Mouse (Mus musculus): Measurements from ENCODE around the gene Sfmbt1. TPM values are rescaled to one million over a fixed set of nuclear protein-coding genes. Genes with fewer than 3 reads are reported as not detected.

Sfmbt1 gene
- polyA plus RNA-seq, 1 experiment from 2014 or later = 16.9 TPM

- H3K9ac ChIP-seq (replicated peaks) = no peak overlapping the region
- no peak for ATAC-seq (ENCODE audit: insufficient number of reproducible peaks, insufficient read depth, low FRiP score, low TSS enrichment, low read depth)
- H3K4me2 ChIP-seq = no peak overlapping the region
- H3K27me3 ChIP-seq = no peaks in the 10 kb centered on the region
- H3K9me3 ChIP-seq = 0 out of 2 replicates have a peak, but pooled peaks cover 6% of the 10 kb centered on the region
- 84% methylated on average over 4 of the region's 4 CpGs for WGBS
- H3K36me3 ChIP-seq = no peaks in the 10 kb centered on the region
- H3K4me3 ChIP-seq (replicated peaks) = no peak overlapping the region
- H3K27ac ChIP-seq = no peak overlapping the region
- H3K4me1 ChIP-seq (replicated peaks) = 0 out of 2 replicates have a peak, but pooled peaks cover 3% of the 10 kb centered on the region
Measured at GRCm38 (mm10) chr14:30857990-30858389, 143.3 kb downstream of the Sfmbt1 start.

GRCm38 (mm10) chr14:30861421-30862125, 146.9 kb downstream of the Sfmbt1 start:
- Histone ChIP-seq H3K4me3 (replicated peaks) (no peak overlapping the region), H3K27me3 (no peaks in the 10 kb centered on the region), H3K36me3 (peaks cover 21% of the 10 kb centered on the region), H3K4me2 (no peak overlapping the region), H3K4me1 (replicated peaks) (0 out of 2 replicates have a peak, but pooled peaks cover 3% of the 10 kb centered on the region), H3K9me3 (0 out of 2 replicates have a peak, but pooled peaks cover 6% of the 10 kb centered on the region), H3K9ac (replicated peaks) (no peak overlapping the region), H3K27ac (no peak overlapping the region)
- no peak for ATAC-seq (ENCODE audit: insufficient number of reproducible peaks, insufficient read depth, low FRiP score, low TSS enrichment, low read depth)
- 77% methylated on average over 16 of the region's 16 CpGs for WGBS

GRCm38 (mm10) chr14:30862368-30862767, 147.7 kb downstream of the Sfmbt1 start:
- no peak overlapping the region for H3K27ac ChIP-seq
- no peak overlapping the region for H3K4me2 ChIP-seq
- H3K9me3 ChIP-seq = 0 out of 2 replicates have a peak, but pooled peaks cover 6% of the 10 kb centered on the region
- no peaks in the 10 kb centered on the region for H3K27me3 ChIP-seq
- H3K9ac ChIP-seq (replicated peaks) = no peak overlapping the region
- H3K4me1 ChIP-seq (replicated peaks) = 0 out of 2 replicates have a peak, but pooled peaks cover 3% of the 10 kb centered on the region
- WGBS = 90% methylated on average over 9 of the region's 9 CpGs
- H3K36me3 ChIP-seq = peaks cover 27% of the 10 kb centered on the region
- no peak overlapping the region for H3K4me3 ChIP-seq (replicated peaks)
- ATAC-seq (ENCODE audit: insufficient number of reproducible peaks, insufficient read depth, low FRiP score, low TSS enrichment, low read depth) = no peak

- Histone ChIP-seq H3K27me3 (no peaks in the 10 kb centered on the region), H3K4me3 (replicated peaks) (no peak overlapping the region), H3K4me1 (replicated peaks) (peaks cover 19% of the 10 kb centered on the region), H3K36me3 (peaks cover 40% of the 10 kb centered on the region), H3K9me3 (0 out of 2 replicates have a peak, but pooled peaks cover 2% of the 10 kb centered on the region), H3K9ac (replicated peaks) (no peak overlapping the region), H3K4me2 (no peak overlapping the region), H3K27ac (no peak overlapping the region)
- no peak for ATAC-seq (ENCODE audit: insufficient number of reproducible peaks, insufficient read depth, low FRiP score, low TSS enrichment, low read depth)
- 62% methylated on average over 3 of the region's 3 CpGs for WGBS
Measured at GRCm38 (mm10) chr14:30865311-30865710, 150.7 kb downstream of the Sfmbt1 start.

GRCm38 (mm10) chr14:30867042-30867441, 152.4 kb downstream of the Sfmbt1 start:
- peaks cover 30% of the 10 kb centered on the region for H3K4me1 ChIP-seq (replicated peaks)
- no peak overlapping the region for H3K4me2 ChIP-seq
- H3K27ac ChIP-seq = no peak overlapping the region
- H3K9me3 ChIP-seq = no peaks in the 10 kb centered on the region
- no peak for ATAC-seq (ENCODE audit: insufficient number of reproducible peaks, insufficient read depth, low FRiP score, low TSS enrichment, low read depth)
- no peak overlapping the region for H3K9ac ChIP-seq (replicated peaks)
- WGBS = 30% methylated on average over 5 of the region's 5 CpGs
- H3K36me3 ChIP-seq = peaks cover 48% of the 10 kb centered on the region
- H3K27me3 ChIP-seq = no peaks in the 10 kb centered on the region
- H3K4me3 ChIP-seq (replicated peaks) = no peak overlapping the region

- H3K9me3 ChIP-seq = no peaks in the 10 kb centered on the region
- no peak overlapping the region for H3K4me3 ChIP-seq (replicated peaks)
- H3K9ac ChIP-seq (replicated peaks) = no peak overlapping the region
- peaks cover 30% of the 10 kb centered on the region for H3K4me1 ChIP-seq (replicated peaks)
- no peak overlapping the region for H3K4me2 ChIP-seq
- H3K27me3 ChIP-seq = no peaks in the 10 kb centered on the region
- WGBS = 91% methylated on average over 10 of the region's 10 CpGs
- peaks cover 66% of the 10 kb centered on the region for H3K36me3 ChIP-seq
- H3K27ac ChIP-seq = peak overlapping the region; percentile 93; the same call in 1 of the 2 replicates
- no peak for ATAC-seq (ENCODE audit: insufficient number of reproducible peaks, insufficient read depth, low FRiP score, low TSS enrichment, low read depth)
Measured at GRCm38 (mm10) chr14:30868826-30869225, 154.2 kb downstream of the Sfmbt1 start.

- Histone ChIP-seq H3K4me2 (0 out of 2 replicates have a peak overlapping the region, but pooled peaks have one; percentile 10), H3K27me3 (no peaks in the 10 kb centered on the region), H3K4me1 (replicated peaks) (peaks cover 33% of the 10 kb centered on the region), H3K27ac (peak overlapping the region; percentile 93), H3K9ac (replicated peaks) (0 out of 2 replicates have a peak overlapping the region, but pooled peaks have one; percentile 27), H3K9me3 (no peaks in the 10 kb centered on the region), H3K4me3 (replicated peaks) (no peak overlapping the region), H3K36me3 (peaks cover 72% of the 10 kb centered on the region)
- no peak for ATAC-seq (ENCODE audit: insufficient number of reproducible peaks, insufficient read depth, low FRiP score, low TSS enrichment, low read depth)
- WGBS = 84% methylated on average over 8 of the region's 8 CpGs
Measured at GRCm38 (mm10) chr14:30869391-30869801, 154.7 kb downstream of the Sfmbt1 start.

GRCm38 (mm10) chr14:30870206-30871147, 155.8 kb downstream of the Sfmbt1 start:
- peak overlapping the region; percentile 17; the same call in 1 of the 2 replicates for H3K4me2 ChIP-seq
- ATAC-seq (ENCODE audit: insufficient number of reproducible peaks, insufficient read depth, low FRiP score, low TSS enrichment, low read depth) = peak; percentile 57; the same call in 1 of the 2 replicates
- peaks cover 69% of the 10 kb centered on the region for H3K36me3 ChIP-seq

More at GRCm38 (mm10) chr14:30870206-30871147, 155.8 kb downstream of the Sfmbt1 start:
- H3K9ac ChIP-seq (replicated peaks) = peak overlapping the region; percentile 34
- peaks cover 33% of the 10 kb centered on the region for H3K4me1 ChIP-seq (replicated peaks)
- no peak overlapping the region for H3K4me3 ChIP-seq (replicated peaks)
- peak overlapping the region; percentile 93 for H3K27ac ChIP-seq
- WGBS = 55% methylated on average over 25 of the region's 25 CpGs
- H3K27me3 ChIP-seq = no peaks in the 10 kb centered on the region
- no peaks in the 10 kb centered on the region for H3K9me3 ChIP-seq

Other genes starting within 250 kb of the Sfmbt1 start
- 38.1 and 47.2 TPM in 2 replicates for gene Dcp1a, start 235.3 kb upstream of the Sfmbt1 start, polyA plus RNA-seq (2016; fragmentation: Nextera tagmentation; extraction: Ambion mirVana)
- gene Cacna1d, start 223.4 kb upstream of the Sfmbt1 start, polyA plus RNA-seq (2016; fragmentation: Nextera tagmentation; extraction: Ambion mirVana) = 3.0 and 3.6 TPM in 2 replicates
- gene Tkt, start 166.5 kb upstream of the Sfmbt1 start, polyA plus RNA-seq (2016; fragmentation: Nextera tagmentation; extraction: Ambion mirVana) = 242 and 244 TPM in 2 replicates
- 54.1 and 56.2 TPM in 2 replicates for gene Prkcd, start 88.6 kb upstream of the Sfmbt1 start, polyA plus RNA-seq (2016; fragmentation: Nextera tagmentation; extraction: Ambion mirVana)
- gene Rft1, start 60.5 kb upstream of the Sfmbt1 start, polyA plus RNA-seq (2016; fragmentation: Nextera tagmentation; extraction: Ambion mirVana) = 20.3 and 21.7 TPM in 2 replicates
- 38.8 and 41.5 TPM in 2 replicates for gene Tmem110, start 110.7 kb downstream of the Sfmbt1 start, polyA plus RNA-seq (2016; fragmentation: Nextera tagmentation; extraction: Ambion mirVana)
- gene Mustn1, start 164.4 kb downstream of the Sfmbt1 start, polyA plus RNA-seq (2016; fragmentation: Nextera tagmentation; extraction: Ambion mirVana) = 5.9 and 6.8 TPM in 2 replicates
- gene Itih4, start 171.6 kb downstream of the Sfmbt1 start, polyA plus RNA-seq (2016; fragmentation: Nextera tagmentation; extraction: Ambion mirVana) = 0.10 TPM in 1 of 2 replicates, not detected in the other
- 0.09 TPM in 1 of 2 replicates, not detected in the other for gene Itih3, start 208.9 kb downstream of the Sfmbt1 start, polyA plus RNA-seq (2016; fragmentation: Nextera tagmentation; extraction: Ambion mirVana)
- 0.06 TPM in 1 of 2 replicates, not detected in the other for gene Itih1, start 228.4 kb downstream of the Sfmbt1 start, polyA plus RNA-seq (2016; fragmentation: Nextera tagmentation; extraction: Ambion mirVana)
- gene Nek4, start 236.5 kb downstream of the Sfmbt1 start, polyA plus RNA-seq (2016; fragmentation: Nextera tagmentation; extraction: Ambion mirVana) = 17.2 and 18.8 TPM in 2 replicates

Measured in limb, embryonic 12.5 days (tissue).